Mouse (Mus musculus) intestine, postnatal 0 days (tissue): ENCODE data around the gene Wdfy3. TPM values are rescaled to one million over a fixed set of nuclear protein-coding genes. Genes with fewer than 3 reads are reported as not detected.
A peak's percentile ranks its signal among the peaks of the same experiment; 100 is the strongest.

Experiments used
- ATAC-seq: fragments of 200-750 bp; cut with Nextera tagmentation; 2 replicates; pipeline ENCODE4 v1.8.0; 2017; ENCODE audit warnings: mild to moderate bottlenecking, moderate TSS enrichment, moderate library complexity
- H3K27ac ChIP-seq: fragments of 300-500 bp; sonication (generic); 2 replicates; pipeline ENCODE4 v1.5.1; 2014; ENCODE audit warnings: mild to moderate bottlenecking, low read depth, low read length, moderate library complexity
- H3K27me3 ChIP-seq: fragments of 300-500 bp; sonication (generic); replicated peaks from 2 replicates; pipeline ENCODE4 v1.6.1; 2014; ENCODE audit warnings: low read length, mixed read lengths; ENCODE audit not compliant: control insufficient read depth, insufficient read depth
- H3K36me3 ChIP-seq: fragments of 300-500 bp; sonication (generic); 2 replicates; pipeline ENCODE4 v1.6.1; 2014; ENCODE audit warnings: mild to moderate bottlenecking, moderate library complexity; ENCODE audit not compliant: control insufficient read depth, insufficient read depth
- H3K4me1 ChIP-seq: fragments of 300-500 bp; sonication (generic); replicated peaks from 2 replicates; pipeline ENCODE4 v1.6.1; 2014; ENCODE audit warnings: antibody characterized with exemption, low read length, mixed read lengths; ENCODE audit not compliant: control insufficient read depth, insufficient read depth
- H3K4me2 ChIP-seq: fragments of 300-500 bp; sonication (generic); replicated peaks from 2 replicates; pipeline ENCODE4 v1.6.1; 2014; ENCODE audit warnings: low read depth, mild to moderate bottlenecking, moderate library complexity
- H3K4me3 ChIP-seq: fragments of 300-500 bp; sonication (generic); 2 replicates; pipeline ENCODE4 v1.5.1; 2014; ENCODE audit warnings: low read depth, low read length
- H3K9ac ChIP-seq: fragments of 300-500 bp; sonication (generic); 2 replicates; pipeline ENCODE4 v1.6.1; 2014; ENCODE audit warnings: mild to moderate bottlenecking, low read depth, low read length
- H3K9me3 ChIP-seq: fragments of 300-500 bp; sonication (generic); 2 replicates; pipeline ENCODE4 v1.6.1; 2016; ENCODE audit warnings: mixed run types; ENCODE audit not compliant: control insufficient read depth
- CTCF ChIP-seq: sonication (generic); IDR thresholded peaks from 2 replicates; pipeline ENCODE4 v1.5.1; 2016; ENCODE audit warnings: low read depth, mild to moderate bottlenecking, control low read depth, antibody characterized with exemption, moderate library complexity
- WGBS: fragments of 180-500 bp; shearing (Covaris S2); extraction: QIAGEN DNeasy Blood & Tissue Kit; methylation state at CpG from one replicate; pipeline ENCODE4 v1.1.7; 2014; 5-methylcytosine and 5-hydroxymethylcytosine counted together
- polyA plus RNA-seq: library from polyadenylated mRNA; unstranded; fragments of >200 nt; fragmentation: Nextera tagmentation; extraction: Ambion mirVana; gene quantifications from 2 replicates; pipeline ENCODE4 v1.2.1, GENCODE M21; 2015

Gene Wdfy3
- polyA plus RNA-seq, 1 experiment from 2014 or later = 7.0 TPM

GRCm38 (mm10) chr5:102100246-102101241 lies 30.8 kb upstream of the Wdfy3 start:
- no peaks in the 10 kb centered on the region for H3K36me3 ChIP-seq
- H3K27ac ChIP-seq = no peak overlapping the region
- 64% methylated on average over 21 of the region's 21 CpGs for WGBS
- H3K4me3 ChIP-seq = no peak overlapping the region
- ATAC-seq = no peak
- H3K4me2 ChIP-seq = no peak overlapping the region
- no peaks in the 10 kb centered on the region for H3K27me3 ChIP-seq
- no peaks in the 10 kb centered on the region for H3K4me1 ChIP-seq
- TF ChIP-seq CTCF = no peak
- H3K9me3 ChIP-seq = no peaks in the 10 kb centered on the region
- H3K9ac ChIP-seq = no peak overlapping the region

GRCm38 (mm10) chr5:102095576-102095975 lies 25.9 kb upstream of the Wdfy3 start:
- TF ChIP-seq CTCF = peak; percentile 27; the same call in 1 of the 2 replicates
- Histone ChIP-seq H3K36me3 (no peaks in the 10 kb centered on the region), H3K27me3 (no peaks in the 10 kb centered on the region), H3K4me3 (no peak overlapping the region), H3K27ac (no peak overlapping the region), H3K9me3 (no peaks in the 10 kb centered on the region), H3K4me1 (no peaks in the 10 kb centered on the region), H3K9ac (no peak overlapping the region), H3K4me2 (no peak overlapping the region)
- ATAC-seq = no peak
- 86% methylated on average over 4 of the region's 4 CpGs for WGBS

- 79% methylated on average over 3 of the region's 3 CpGs for WGBS
Observed at GRCm38 (mm10) chr5:102090686-102091085, 21.0 kb upstream of the Wdfy3 start.

GRCm38 (mm10) chr5:102084737-102085705 lies 15.3 kb upstream of the Wdfy3 start:
- 45% methylated on average over 18 of the region's 18 CpGs for WGBS
- Histone ChIP-seq H3K9me3 (no peaks in the 10 kb centered on the region), H3K4me1 (no peaks in the 10 kb centered on the region), H3K9ac (no peak overlapping the region), H3K36me3 (no peaks in the 10 kb centered on the region), H3K27me3 (no peaks in the 10 kb centered on the region), H3K27ac (no peak overlapping the region), H3K4me3 (no peak overlapping the region), H3K4me2 (no peak overlapping the region)
- no peak for TF ChIP-seq CTCF
- ATAC-seq = no peak

More at GRCm38 (mm10) chr5:102090686-102091085, 21.0 kb upstream of the Wdfy3 start:
- H3K27me3 ChIP-seq = no peaks in the 10 kb centered on the region
- no peak overlapping the region for H3K9ac ChIP-seq
- no peak overlapping the region for H3K4me3 ChIP-seq
- H3K9me3 ChIP-seq = no peaks in the 10 kb centered on the region
- H3K4me1 ChIP-seq = no peaks in the 10 kb centered on the region
- no peak overlapping the region for H3K4me2 ChIP-seq
- no peak for TF ChIP-seq CTCF
- no peak for ATAC-seq
- no peak overlapping the region for H3K27ac ChIP-seq
- no peaks in the 10 kb centered on the region for H3K36me3 ChIP-seq

GRCm38 (mm10) chr5:102074086-102074485 lies 4.4 kb upstream of the Wdfy3 start:
- WGBS = 0% methylated on average over 1 of the region's 1 CpGs
- no peak overlapping the region for H3K4me2 ChIP-seq
- no peak overlapping the region for H3K27ac ChIP-seq
- H3K36me3 ChIP-seq = no peaks in the 10 kb centered on the region
- ATAC-seq = no peak
- no peak overlapping the region for H3K4me3 ChIP-seq
- H3K4me1 ChIP-seq = no peaks in the 10 kb centered on the region
- no peaks in the 10 kb centered on the region for H3K9me3 ChIP-seq
- H3K9ac ChIP-seq = no peak overlapping the region
- no peaks in the 10 kb centered on the region for H3K27me3 ChIP-seq
- peak; percentile 67 for TF ChIP-seq CTCF

GRCm38 (mm10) chr5:102072057-102072456 lies 2.3 kb upstream of the Wdfy3 start:
- 77% methylated on average over 4 of the region's 4 CpGs for WGBS
- Histone ChIP-seq H3K9me3 (no peaks in the 10 kb centered on the region), H3K4me3 (no peak overlapping the region), H3K27ac (no peak overlapping the region), H3K4me1 (no peaks in the 10 kb centered on the region), H3K4me2 (no peak overlapping the region), H3K27me3 (no peaks in the 10 kb centered on the region), H3K36me3 (no peaks in the 10 kb centered on the region), H3K9ac (no peak overlapping the region)
- TF ChIP-seq CTCF = no peak
- no peak for ATAC-seq
